Mouse (Mus musculus): Measurements from ENCODE around the gene Bud13.

The Bud13 gene

GRCm38 (mm10) chr9:46282631-46283436 is at the start of gene Bud13:
Gene Bud13 (plus strand): TSS chr9:46283008.
- peak; percentile 94 for DNase-seq (ENCODE audit: low spot score)

- DNase-seq (ENCODE audit: low spot score), result no peak
Observed at GRCm38 (mm10) chr9:46235196-46235595, 47.6 kb upstream of the Bud13 start.

- DNase-seq (ENCODE audit: low spot score), result no peak
Observed at GRCm38 (mm10) chr9:46235596-46235648, 47.4 kb upstream of the Bud13 start, which contains the start of gene Apoc3. Gene Apoc3 (minus strand): TSS chr9:46235636.

GRCm38 (mm10) chr9:46235649-46236048 is 47.2 kb upstream of the Bud13 start:
- DNase-seq (ENCODE audit: low spot score), result no peak

- DNase-seq (ENCODE audit: low spot score), result no peak
Observed at GRCm38 (mm10) chr9:46238850-46239249, 44.0 kb upstream of the Bud13 start.

- no peak for DNase-seq (ENCODE audit: low spot score)
Observed at GRCm38 (mm10) chr9:46240526-46241153, 42.2 kb upstream of the Bud13 start, which contains the start of gene Apoa4. Gene Apoa4 (plus strand): TSS chr9:46240696.

GRCm38 (mm10) chr9:46241818-46242217 is 41.0 kb upstream of the Bud13 start:
- no peak for DNase-seq (ENCODE audit: low spot score)

GRCm38 (mm10) chr9:46243122-46243521 is 39.7 kb upstream of the Bud13 start:
- DNase-seq (ENCODE audit: low spot score), result no peak

GRCm38 (mm10) chr9:46243584-46243983 is 39.2 kb upstream of the Bud13 start:
- DNase-seq (ENCODE audit: low spot score), result no peak

- peak; percentile 65 for DNase-seq (ENCODE audit: low spot score)
Observed at GRCm38 (mm10) chr9:46246752-46247324, 36.0 kb upstream of the Bud13 start.

GRCm38 (mm10) chr9:46256177-46256576 is 26.6 kb upstream of the Bud13 start:
- no peak for DNase-seq (ENCODE audit: low spot score)

- DNase-seq (ENCODE audit: low spot score), result no peak
Observed at GRCm38 (mm10) chr9:46256658-46257385, 26.0 kb upstream of the Bud13 start.

GRCm38 (mm10) chr9:46257546-46257945 is 25.3 kb upstream of the Bud13 start:
- DNase-seq (ENCODE audit: low spot score), result peak; percentile 18

- no peak for DNase-seq (ENCODE audit: low spot score)
Observed at GRCm38 (mm10) chr9:46259111-46259510, 23.7 kb upstream of the Bud13 start.

GRCm38 (mm10) chr9:46261131-46261530 is 21.7 kb upstream of the Bud13 start:
- no peak for DNase-seq (ENCODE audit: low spot score)

GRCm38 (mm10) chr9:46268343-46268873 is 14.4 kb upstream of the Bud13 start, which contains the start of gene Apoa5:
Gene Apoa5 (plus strand): TSS chr9:46268633.
- no peak for DNase-seq (ENCODE audit: low spot score)

GRCm38 (mm10) chr9:46269125-46269524 is 13.7 kb upstream of the Bud13 start:
- DNase-seq (ENCODE audit: low spot score), result no peak

GRCm38 (mm10) chr9:46270782-46271181 is 12.0 kb upstream of the Bud13 start:
- DNase-seq (ENCODE audit: low spot score), result no peak

GRCm38 (mm10) chr9:46272070-46272469 is 10.7 kb upstream of the Bud13 start:
- no peak for DNase-seq (ENCODE audit: low spot score)

- peak; percentile 94 for DNase-seq (ENCODE audit: low spot score)
Observed at GRCm38 (mm10) chr9:46272677-46273454, 9.9 kb upstream of the Bud13 start, which contains the start of gene Zpr1. Gene Zpr1 (plus strand): TSS chr9:46273064.

GRCm38 (mm10) chr9:46274494-46274893 is 8.3 kb upstream of the Bud13 start:
- DNase-seq (ENCODE audit: low spot score), result no peak

- DNase-seq (ENCODE audit: low spot score), result no peak
Observed at GRCm38 (mm10) chr9:46298381-46298780, 15.6 kb downstream of the Bud13 start.
